ENCODE assay signal across 9 mouse cellular contexts in genomic region chr4:149542927-149543553, GRCm38 (mm10). TPM values are rescaled to one million over a fixed set of nuclear protein-coding genes. Genes with fewer than 3 reads are reported as not detected.
DNase-seq lines count a peak whose midpoint lies in the region; ATAC-seq lines count a peak whose summit lies in the region.
"Had no signal": no experiment of that assay in that cellular context is flagged by ENCODE, and none has a peak within 500 bp of the region (broad histone marks: within the 10 kb centered on the region; RNA-seq: fewer than 3 reads in every experiment).

No protein-coding gene starts in this region.

- peak; percentile 81 for DNase-seq in Muller cell, postnatal 12 days (ENCODE audit: inconsistent ontology term)
- DNase-seq in c-Kit-positive CD71-positive TER-119-negative erythroid progenitor cells, embryonic 14.5 days (ENCODE audit: low read depth): peak; percentile 84
- DNase-seq in forelimb bud, embryonic 11.5 days (ENCODE audit: low read depth, low spot score): peak; percentile 87
- peak; percentile 84 to 97 for DNase-seq in layer of hippocampus, postnatal 25 days (ENCODE audit: extremely low spot score in 1 of 2, low spot score in 1 of 2)
- DNase-seq in mesoderm, embryonic 11.5 days (ENCODE audit: low read depth, low spot score): peak; percentile 90
- peak; percentile 57 to 65 for DNase-seq in right cerebral cortex, postnatal 36 days (ENCODE audit: low spot score in 2 of 2)

- ATAC-seq in hindbrain, embryonic 13.5 days (ENCODE audit: low FRiP score): peak; percentile 36; the same call in 1 of the 2 replicates
- ATAC-seq in erythroblast, adult 5-6 weeks (replicated peaks; ENCODE audit: low FRiP score, poor library complexity, severe bottlenecking): no peak

- H3K4me2 ChIP-seq in hindbrain, embryonic 13.5 days: no peak overlapping the region
- H3K4me2 ChIP-seq: liver, embryonic 15.5 days had no signal

- H3K9me3 ChIP-seq in hindbrain, embryonic 13.5 days: no peaks in the 10 kb centered on the region
- H3K9me3 ChIP-seq: liver, embryonic 15.5 days had no signal

- no peak overlapping the region for H3K27ac ChIP-seq in hindbrain, embryonic 13.5 days
- H3K27ac ChIP-seq: liver, embryonic 15.5 days had no signal

- H3K36me3 ChIP-seq in hindbrain, embryonic 13.5 days: peaks cover 29% of the 10 kb centered on the region
- H3K36me3 ChIP-seq: liver, embryonic 15.5 days had no signal

- no peaks in the 10 kb centered on the region for H3K27me3 ChIP-seq in hindbrain, embryonic 13.5 days
- H3K27me3 ChIP-seq: liver, embryonic 15.5 days had no signal

- 38% methylated on average over 10 of the region's 10 CpGs for WGBS in hindbrain, embryonic 13.5 days

- no peak overlapping the region for H3K9ac ChIP-seq in hindbrain, embryonic 13.5 days
- H3K9ac ChIP-seq: liver, embryonic 15.5 days had no signal

- peaks cover 17% of the 10 kb centered on the region for H3K4me1 ChIP-seq in hindbrain, embryonic 13.5 days (replicated peaks)

- H3K4me3 ChIP-seq in hindbrain, embryonic 13.5 days: no peak overlapping the region
- H3K4me3 ChIP-seq: liver, embryonic 15.5 days had no signal

RNA-seq across cellular contexts. Expression of gene Ctnnbip1, which starts 25.0 kb away (rescaled TPM):
- 85.3 and 85.4 TPM in 2 replicates for polyA plus RNA-seq in hindbrain, embryonic 13.5 days (2015; fragmentation: Nextera tagmentation; extraction: Ambion mirVana)
- total RNA-seq in layer of hippocampus, postnatal 25 days (2021): 10 to 100 TPM; 39.5 to 41.1 TPM
- total RNA-seq in erythroblast, adult 5-6 weeks (2015; ENCODE audit: low replicate concordance): 4.6 TPM in 1 of 2 replicates, not detected in the other
- total RNA-seq in erythroblast, adult 5-6 weeks (2017; ENCODE audit: low replicate concordance): 2.2 and 4.6 TPM in 2 replicates

RNA-seq across cellular contexts. Expression of gene Clstn1, which starts 43.2 kb away (rescaled TPM):
- polyA plus RNA-seq in hindbrain, embryonic 13.5 days (2015; fragmentation: Nextera tagmentation; extraction: Ambion mirVana): 64.6 and 83.6 TPM in 2 replicates
- total RNA-seq in layer of hippocampus, postnatal 25 days (2021): 100 to 1,000 TPM; 782 to 866 TPM
- 0.58 and 1.3 TPM in 2 replicates for total RNA-seq in erythroblast, adult 5-6 weeks (2015; ENCODE audit: low replicate concordance)
- 1.8 and 2.4 TPM in 2 replicates for total RNA-seq in erythroblast, adult 5-6 weeks (2017; ENCODE audit: low replicate concordance)

RNA-seq across cellular contexts. Expression of gene Lzic, which starts 58.0 kb away (rescaled TPM):
- polyA plus RNA-seq in hindbrain, embryonic 13.5 days (2015; fragmentation: Nextera tagmentation; extraction: Ambion mirVana): 42.4 and 45.1 TPM in 2 replicates
- 10 to 100 TPM; 19.5 to 21.5 TPM for total RNA-seq in layer of hippocampus, postnatal 25 days (2021)
- total RNA-seq in erythroblast, adult 5-6 weeks (2015; ENCODE audit: low replicate concordance): 4.8 and 5.4 TPM in 2 replicates
- 6.1 and 23.2 TPM in 2 replicates for total RNA-seq in erythroblast, adult 5-6 weeks (2017; ENCODE audit: low replicate concordance)

RNA-seq across cellular contexts. Expression of gene Nmnat1, which starts 58.0 kb away (rescaled TPM):
- polyA plus RNA-seq in hindbrain, embryonic 13.5 days (2015; fragmentation: Nextera tagmentation; extraction: Ambion mirVana): 9.2 and 10.3 TPM in 2 replicates
- 1 to 10 TPM; 8.0 to 8.4 TPM for total RNA-seq in layer of hippocampus, postnatal 25 days (2021)
- total RNA-seq in erythroblast, adult 5-6 weeks (2015; ENCODE audit: low replicate concordance): 0.58 and 3.1 TPM in 2 replicates
- 0.84 and 1.2 TPM in 2 replicates for total RNA-seq in erythroblast, adult 5-6 weeks (2017; ENCODE audit: low replicate concordance)

Comparison
In these comparisons a context has a peak if more than half of its experiments do, and no peak if none do; other contexts are left out.
1. RNA of gene Ctnnbip1, which starts 25.0 kb away (total RNA-seq): 39.5 to 41.1 TPM in layer of hippocampus, postnatal 25 days; 2.2 to 4.6 TPM in erythroblast, adult 5-6 weeks; every median in the first group is over 4 times any median in the second.
2. RNA of gene Clstn1, which starts 43.2 kb away (total RNA-seq): 782 to 866 TPM in layer of hippocampus, postnatal 25 days; 0.58 to 2.4 TPM in erythroblast, adult 5-6 weeks; every median in the first group is over 100 times any median in the second.
3. Peak in every context shown above with its lines, with median percentiles within 50 percentile points of each other: DNase-seq.